Mouse (Mus musculus) small intestine, adult 2 months (tissue): ENCODE data around the gene Ugt1a5. TPM values are rescaled to one million over a fixed set of nuclear protein-coding genes. Genes with fewer than 3 reads are reported as not detected.

ENCODE experiments used
- H3K27ac ChIP-seq: fragments of 200-500 bp; 2 replicates; pipeline ENCODE4 v1.5.1; 2012; ENCODE audit warnings: low read depth, low read length, control low read depth, inconsistent platforms; ENCODE audit not compliant: insufficient read depth
- H3K27me3 ChIP-seq: fragments of 200-500 bp; 2 replicates; pipeline ENCODE4 v1.6.1; 2012; ENCODE audit warnings: mild to moderate bottlenecking, moderate library complexity, low read length, inconsistent platforms; ENCODE audit not compliant: control insufficient read depth, insufficient read depth
- H3K36me3 ChIP-seq: fragments of 200-500 bp; 2 replicates; pipeline ENCODE4 v1.6.1; 2012; ENCODE audit warnings: mild to moderate bottlenecking, low read length, control low read depth, inconsistent platforms; ENCODE audit not compliant: control insufficient read depth, insufficient read depth
- H3K4me1 ChIP-seq: fragments of 200-500 bp; 2 replicates; pipeline ENCODE4 v1.6.1; 2012; ENCODE audit warnings: low read length, inconsistent platforms, mixed read lengths; ENCODE audit not compliant: control insufficient read depth, insufficient read depth, insufficient read length
- H3K4me3 ChIP-seq: fragments of 200-500 bp; 2 replicates; pipeline ENCODE4 v1.5.1; 2012; ENCODE audit warnings: low read depth, mild to moderate bottlenecking, control low read depth, inconsistent platforms, low read length, moderate library complexity
- CTCF ChIP-seq: fragments of 200-500 bp; IDR thresholded peaks from 2 replicates; pipeline ENCODE4 v1.5.1; 2012; ENCODE audit warnings: low read depth, mild to moderate bottlenecking, control low read depth, inconsistent platforms, low read length, moderate library complexity, mixed read lengths; ENCODE audit not compliant: insufficient replicate concordance, insufficient read length; ENCODE audit errors: extremely low read depth
- POLR2A ChIP-seq: fragments of 200-500 bp; IDR thresholded peaks from 2 replicates; pipeline ENCODE4 v1.6.1; 2012; ENCODE audit warnings: low read depth, mild to moderate bottlenecking, control low read depth, inconsistent platforms, low read length, moderate library complexity
- WGBS: fragments of 180-500 bp; shearing (Covaris S2); methylation state at CpG from one replicate; pipeline ENCODE4 v1.1.7; 2018; 5-methylcytosine and 5-hydroxymethylcytosine counted together
- polyA plus RNA-seq: library from polyadenylated mRNA; depleted of rRNA; stranded (reverse); fragments of >200 nt; gene quantifications from 2 replicates; pipeline ENCODE4 v1.2.3, GENCODE M21; 2012

The Ugt1a5 gene
- polyA plus RNA-seq, 1 experiment, result 0.34 TPM

GRCm38 (mm10) chr1:88214462-88214952 lies 48.7 kb downstream of the Ugt1a5 start:
- Histone ChIP-seq H3K4me3 (peak overlapping the region; percentile 21; the same call in 1 of the 2 replicates), H3K27ac (peak overlapping the region; percentile 65)
- TF ChIP-seq CTCF, result no peak
- no peak for TF ChIP-seq POLR2A

GRCm38 (mm10) chr1:88215466-88216380 lies 49.9 kb downstream of the Ugt1a5 start:
- no peak for TF ChIP-seq CTCF
- TF ChIP-seq POLR2A, result no peak
- H3K4me3 ChIP-seq, result no peak overlapping the region
- peaks cover 8% of the 10 kb centered on the region for H3K36me3 ChIP-seq
- H3K27ac ChIP-seq, result no peak overlapping the region
- no peaks in the 10 kb centered on the region for H3K27me3 ChIP-seq
- 74% methylated on average over 10 of the region's 10 CpGs for WGBS
- H3K4me1 ChIP-seq, result peaks cover 15% of the 10 kb centered on the region; the same call in 1 of the 2 replicates

More at GRCm38 (mm10) chr1:88214462-88214952, 48.7 kb downstream of the Ugt1a5 start:
- H3K4me1 ChIP-seq, result peaks cover 15% of the 10 kb centered on the region; the same call in 1 of the 2 replicates
- H3K27me3 ChIP-seq, result no peaks in the 10 kb centered on the region
- WGBS, result 66% methylated on average over 2 of the region's 2 CpGs
- peaks cover 8% of the 10 kb centered on the region for H3K36me3 ChIP-seq

DNA sequence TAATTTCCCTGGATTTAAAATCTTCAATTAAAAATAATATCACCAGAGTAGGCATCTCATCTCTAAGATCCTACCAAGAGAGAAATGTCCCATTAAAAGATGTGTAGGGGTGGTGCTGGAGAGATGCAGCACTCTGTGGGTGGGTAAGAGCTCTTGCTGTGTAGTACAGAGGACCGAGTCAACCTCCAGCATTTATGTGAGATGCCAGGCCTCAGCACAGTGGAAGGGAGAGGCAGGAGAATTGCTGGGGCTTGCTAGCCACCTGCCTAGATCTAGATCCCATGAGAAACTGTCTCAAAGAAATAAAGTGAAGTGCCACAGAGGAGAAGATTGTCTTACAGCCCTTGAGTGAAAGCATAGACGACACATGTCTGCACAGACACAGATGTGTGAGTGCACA lies 50.7 kb downstream of the Ugt1a5 start:
- WGBS, result 61% methylated on average over 2 of the region's 2 CpGs
- Histone ChIP-seq H3K36me3 (peaks cover 8% of the 10 kb centered on the region), H3K27me3 (no peaks in the 10 kb centered on the region), H3K4me3 (no peak overlapping the region), H3K27ac (no peak overlapping the region), H3K4me1 (peaks cover 12% of the 10 kb centered on the region; the same call in 1 of the 2 replicates)
- TF ChIP-seq CTCF (no peak), POLR2A (no peak)

DNA sequence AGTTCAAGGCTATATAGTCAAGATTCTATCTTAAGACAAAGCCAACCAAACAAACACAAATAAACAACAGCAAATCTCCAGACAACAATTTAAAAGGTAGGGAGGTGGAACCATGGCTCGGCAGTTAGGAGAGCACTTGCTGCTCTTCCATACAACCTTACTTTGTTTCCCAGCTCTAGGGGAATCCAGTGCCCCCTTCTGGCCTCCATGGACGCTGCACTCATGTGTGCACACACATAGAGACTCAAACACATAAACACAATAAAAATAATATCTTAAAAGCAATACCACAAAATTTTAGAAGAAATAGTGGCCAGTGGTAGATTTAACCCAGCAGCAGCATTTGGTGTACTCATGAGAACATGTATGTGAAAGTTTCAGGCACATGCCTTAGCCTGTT lies 51.3 kb downstream of the Ugt1a5 start:
- no peak overlapping the region for H3K27ac ChIP-seq
- 65% methylated on average over 2 of the region's 2 CpGs for WGBS
- H3K4me1 ChIP-seq, result peaks cover 9% of the 10 kb centered on the region; the same call in 1 of the 2 replicates
- no peaks in the 10 kb centered on the region for H3K27me3 ChIP-seq
- peaks cover 8% of the 10 kb centered on the region for H3K36me3 ChIP-seq
- TF ChIP-seq CTCF (no peak), POLR2A (no peak)
- H3K4me3 ChIP-seq, result no peak overlapping the region

DNA sequence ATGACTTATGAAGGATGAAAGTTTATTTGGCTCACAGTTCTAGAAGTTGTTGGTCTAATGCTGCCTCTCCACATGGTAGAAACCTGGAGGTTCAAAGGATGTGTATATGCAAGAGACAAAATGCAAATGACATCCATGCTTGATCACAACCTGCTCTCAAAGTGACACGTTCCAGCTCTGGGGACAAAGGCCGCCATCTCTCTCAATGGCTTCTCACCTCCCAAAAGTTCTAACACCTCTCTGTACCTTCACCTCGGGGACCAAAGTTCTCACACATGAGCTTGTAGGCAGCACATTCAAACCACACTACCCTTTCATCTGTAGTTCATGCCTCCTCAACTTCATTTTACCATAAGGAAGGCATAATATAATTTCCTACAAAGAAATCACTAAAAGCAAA lies 51.8 kb downstream of the Ugt1a5 start:
- WGBS, result 42% methylated on average over 3 of the region's 3 CpGs
- no peak overlapping the region for H3K27ac ChIP-seq
- peaks cover 7% of the 10 kb centered on the region; the same call in 1 of the 2 replicates for H3K4me1 ChIP-seq
- no peak overlapping the region for H3K4me3 ChIP-seq
- H3K27me3 ChIP-seq, result no peaks in the 10 kb centered on the region
- peaks cover 8% of the 10 kb centered on the region for H3K36me3 ChIP-seq
- no peak for TF ChIP-seq CTCF
- TF ChIP-seq POLR2A, result no peak

DNA sequence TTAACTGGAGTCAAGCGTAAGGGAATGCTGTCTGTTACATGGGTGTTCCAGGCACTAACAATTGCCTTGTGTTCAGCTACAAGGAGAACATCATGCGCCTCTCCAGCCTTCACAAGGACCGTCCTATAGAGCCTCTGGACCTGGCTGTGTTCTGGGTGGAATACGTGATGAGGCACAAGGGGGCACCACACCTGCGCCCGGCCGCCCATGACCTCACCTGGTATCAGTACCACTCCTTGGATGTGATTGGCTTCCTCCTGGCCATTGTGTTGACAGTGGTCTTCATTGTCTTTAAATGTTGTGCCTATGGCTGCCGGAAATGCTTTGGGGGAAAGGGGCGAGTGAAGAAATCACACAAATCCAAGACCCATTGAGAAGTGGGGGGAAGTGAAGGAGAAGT lies 52.2 kb downstream of the Ugt1a5 start:
- Histone ChIP-seq H3K36me3 (peaks cover 8% of the 10 kb centered on the region), H3K4me1 (peaks cover 7% of the 10 kb centered on the region; the same call in 1 of the 2 replicates), H3K27me3 (no peaks in the 10 kb centered on the region), H3K27ac (no peak overlapping the region), H3K4me3 (no peak overlapping the region)
- TF ChIP-seq CTCF (no peak), POLR2A (no peak)
- WGBS, result 79% methylated on average over 9 of the region's 9 CpGs

DNA sequence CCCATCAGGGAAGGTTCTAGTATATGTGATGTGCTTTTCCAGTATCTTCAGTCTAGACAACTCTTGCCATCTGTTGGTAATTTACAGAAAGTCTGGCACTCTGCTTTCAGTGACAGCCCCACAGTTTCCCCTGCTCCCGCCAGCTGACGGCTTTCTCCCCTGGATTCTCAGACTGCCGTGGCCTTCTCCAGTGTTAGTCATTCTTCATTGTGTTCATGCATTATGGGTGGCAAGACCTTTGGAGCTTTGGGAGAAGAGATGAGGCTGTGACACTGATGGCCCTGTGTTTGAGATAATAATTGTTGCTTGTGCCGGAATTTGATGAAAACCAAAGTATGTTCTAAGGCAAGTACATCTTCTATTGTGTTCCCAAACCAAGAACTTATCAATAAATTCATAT lies 52.8 kb downstream of the Ugt1a5 start:
- Histone ChIP-seq H3K36me3 (peaks cover 8% of the 10 kb centered on the region), H3K4me1 (peaks cover 7% of the 10 kb centered on the region; the same call in 1 of the 2 replicates), H3K27ac (no peak overlapping the region), H3K4me3 (no peak overlapping the region), H3K27me3 (no peaks in the 10 kb centered on the region)
- no peak for TF ChIP-seq CTCF
- no peak for TF ChIP-seq POLR2A
- 50% methylated on average over 4 of the region's 4 CpGs for WGBS
